Comparison of ENCODE assay signal across 19 mouse cellular contexts in genomic region chr9:97831216-97831615, GRCm38 (mm10).
"Had no signal": no experiment of that assay in that cellular context is flagged by ENCODE, and none has a peak within 500 bp of the region (broad histone marks: within the 10 kb centered on the region; RNA-seq: fewer than 3 reads in every experiment).

No protein-coding gene starts in this region.

- H3K4me3 ChIP-seq: layer of hippocampus, adult 2 months; left cerebral cortex, adult 2 months; limb, embryonic 12.5 days; limb, embryonic 15.5 days; midbrain, embryonic 12.5 days had no signal

- H3K9ac ChIP-seq: limb, embryonic 12.5 days; limb, embryonic 15.5 days; liver, embryonic 14.5 days; liver, postnatal 0 days; lung, embryonic 14.5 days; midbrain, embryonic 12.5 days had no signal

- DNase-seq: kidney, postnatal 25 days; layer of hippocampus, adult 9-11 months; liver, postnatal 0 days; lung, embryonic 14.5 days; thymus, adult 2 months; thymus, postnatal 14 days; thymus, postnatal 4 days had no signal

- H3K4me1 ChIP-seq: limb, embryonic 12.5 days; limb, embryonic 15.5 days had no signal

- ATAC-seq: liver, postnatal 0 days; lung, postnatal 0 days; midbrain, embryonic 16.5 days had no signal

- H3K9me3 ChIP-seq: limb, embryonic 12.5 days; limb, embryonic 15.5 days; midbrain, embryonic 12.5 days had no signal

- H3K27ac ChIP-seq: kidney, postnatal 0 days; layer of hippocampus, adult 2 months; left cerebral cortex, adult 2 months; limb, embryonic 12.5 days; limb, embryonic 15.5 days; liver, embryonic 14.5 days; macrophage; midbrain, embryonic 12.5 days; stomach, postnatal 0 days had no signal

- H3K36me3 ChIP-seq: limb, embryonic 12.5 days; limb, embryonic 15.5 days; midbrain, embryonic 12.5 days had no signal

- H3K4me2 ChIP-seq: limb, embryonic 12.5 days; limb, embryonic 15.5 days; liver, embryonic 11.5 days; lung, embryonic 14.5 days; midbrain, embryonic 12.5 days had no signal

- H3K27me3 ChIP-seq: limb, embryonic 12.5 days; limb, embryonic 15.5 days had no signal
